Mouse (Mus musculus) liver, adult 2 months (tissue): Measurements from ENCODE around the gene Trim9.

Experiments used
- CTCF ChIP-seq: fragments of 200-500 bp; IDR thresholded peaks from 2 replicates; pipeline ENCODE4 v1.5.1; 2011; ENCODE audit warnings: low read depth, low read length, control low read depth
- POLR2A ChIP-seq: fragments of 200-500 bp; IDR thresholded peaks from 2 replicates; pipeline ENCODE4 v1.6.1; 2011; ENCODE audit warnings: low read length, control low read depth; ENCODE audit not compliant: insufficient read depth; ENCODE audit errors: extremely low read depth

- TF ChIP-seq CTCF (no peak), POLR2A (no peak)
These were observed 113.6 kb downstream of the Trim9 start for GRCm38 (mm10) chr12:70233637-70234315.
